Mouse (Mus musculus) left cerebral cortex, postnatal 4 days (tissue): ENCODE measurements around the gene Epha2. TPM values are rescaled to one million over a fixed set of nuclear protein-coding genes. Genes with fewer than 3 reads are reported as not detected.

Source experiments
- DNase-seq: peaks from one replicate; pipeline ENCODE4 v3.0.0-alpha.2; 2022
- intact Hi-C: fragments of 180-260 bp; cut with DNase I; formaldehyde crosslinking; loops from one replicate; pipeline ENCODE4 v1.15.1; 2025
- total RNA-seq, 2 experiments: library from RNA; stranded (reverse); gene quantifications; 2 replicates each; pipeline ENCODE4 v1.2.3; 2021

The Epha2 gene
- 1 to 10 TPM; 1.6 TPM for total RNA-seq

GRCm38 (mm10) chr4:141301116-141301553, at the start of gene Epha2:
Epha2 (plus strand) TSS chr4:141301240.
- peak; percentile 69 for DNase-seq
- intact Hi-C loops = no loop called here

- DNase-seq = no peak
- intact Hi-C loops = no loop called here
Observed at GRCm38 (mm10) chr4:141252641-141253040, 48.4 kb upstream of the Epha2 start.

- intact Hi-C loops = no loop called here
Observed at GRCm38 (mm10) chr4:141254234-141254633, 46.8 kb upstream of the Epha2 start.

GRCm38 (mm10) chr4:141257440-141257839, 43.6 kb upstream of the Epha2 start:
- DNase-seq = no peak
- intact Hi-C loops = no loop called here

More at GRCm38 (mm10) chr4:141254234-141254633, 46.8 kb upstream of the Epha2 start:
- DNase-seq = peak; percentile 90

GRCm38 (mm10) chr4:141259413-141259812, 41.6 kb upstream of the Epha2 start:
- no peak for DNase-seq
- intact Hi-C loops = no loop called here

GRCm38 (mm10) chr4:141260007-141260723, 40.9 kb upstream of the Epha2 start:
- intact Hi-C loops = no loop called here

GRCm38 (mm10) chr4:141262906-141263637, 38.0 kb upstream of the Epha2 start:
- no peak for DNase-seq
- intact Hi-C loops = no loop called here

More at GRCm38 (mm10) chr4:141260007-141260723, 40.9 kb upstream of the Epha2 start:
- DNase-seq = no peak

GRCm38 (mm10) chr4:141265979-141266637, 34.9 kb upstream of the Epha2 start:
- no peak for DNase-seq
- intact Hi-C loops = no loop called here

- no peak for DNase-seq
- intact Hi-C loops = no loop called here
Observed at GRCm38 (mm10) chr4:141267250-141267649, 33.8 kb upstream of the Epha2 start.

GRCm38 (mm10) chr4:141267837-141268236, 33.2 kb upstream of the Epha2 start:
- peak; percentile 60 for DNase-seq
- intact Hi-C loops = no loop called here

GRCm38 (mm10) chr4:141268350-141268749, 32.7 kb upstream of the Epha2 start:
- DNase-seq = no peak
- intact Hi-C loops = no loop called here

GRCm38 (mm10) chr4:141269080-141269479, 32.0 kb upstream of the Epha2 start:
- intact Hi-C loops = no loop called here

GRCm38 (mm10) chr4:141270201-141270940, 30.7 kb upstream of the Epha2 start:
- intact Hi-C loops = no loop called here
- no peak for DNase-seq

More at GRCm38 (mm10) chr4:141269080-141269479, 32.0 kb upstream of the Epha2 start:
- no peak for DNase-seq

- DNase-seq = no peak
- intact Hi-C loops = no loop called here
Observed at GRCm38 (mm10) chr4:141271228-141271627, 29.8 kb upstream of the Epha2 start.

GRCm38 (mm10) chr4:141271721-141272120, 29.3 kb upstream of the Epha2 start:
- intact Hi-C loops = loop anchor here (2.0 kb wide), 1 partner anchor 91 kb away; no protein-coding TSS in a partner anchor
- DNase-seq = no peak

- intact Hi-C loops = loop anchor here (2.0 kb wide), 1 partner anchor 90 kb away; no protein-coding TSS in a partner anchor
- no peak for DNase-seq
Observed at GRCm38 (mm10) chr4:141272878-141273277, 28.2 kb upstream of the Epha2 start.

GRCm38 (mm10) chr4:141273296-141273695, 27.7 kb upstream of the Epha2 start:
- DNase-seq = peak; percentile 86
- intact Hi-C loops = loop anchor here (2.0 kb wide), 1 partner anchor 90 kb away; no protein-coding TSS in a partner anchor

GRCm38 (mm10) chr4:141274485-141275341, 26.3 kb upstream of the Epha2 start:
- no peak for DNase-seq
- intact Hi-C loops = no loop called here

GRCm38 (mm10) chr4:141277157-141277556, 23.9 kb upstream of the Epha2 start:
- no peak for DNase-seq
- intact Hi-C loops = no loop called here
